Mouse (Mus musculus) MEL (cell line): ENCODE results near the gene Fam57a. TPM values are rescaled to one million over a fixed set of nuclear protein-coding genes. Genes with fewer than 3 reads are reported as not detected.

Experiments
- DNase-seq: peaks from one replicate; pipeline ENCODE4 v3.0.0; 2011; ENCODE audit warnings: low read depth, low spot score
- H3K27ac ChIP-seq: 2 replicates; pipeline ENCODE4 v1.5.1; 2012; ENCODE audit warnings: low read depth, mild to moderate bottlenecking, control low read depth, low read length, moderate library complexity; ENCODE audit not compliant: control insufficient read depth
- H3K27me3 ChIP-seq, 2 experiments: fragments of 150-350 bp in 1 of 2; sonication (generic) in 1 of 2; 2 replicates each; pipeline ENCODE4 v1.6.1; 2012; ENCODE audit warnings: low read length in 2 of 2, mild to moderate bottlenecking in 2 of 2, improper control_type of control experiment in 1 of 2, moderate library complexity in 1 of 2; ENCODE audit not compliant: insufficient read depth in 2 of 2, control insufficient read depth in 1 of 2
- H3K36me3 ChIP-seq, 2 experiments: 2 replicates each; pipeline ENCODE4 v1.6.1; 2012 to 2014; ENCODE audit warnings: low read length in 2 of 2, improper control_type of control experiment in 1 of 2, inconsistent platforms in 1 of 2, mild to moderate bottlenecking in 1 of 2; ENCODE audit not compliant: insufficient read depth in 2 of 2, control insufficient read depth in 1 of 2
- H3K4me1 ChIP-seq, 2 experiments: fragments of 150-350 bp in 1 of 2; sonication (generic) in 1 of 2; 2 replicates each; pipeline ENCODE4 v1.6.1; 2012; ENCODE audit warnings: low read length in 2 of 2, improper control_type of control experiment in 1 of 2, mild to moderate bottlenecking in 1 of 2; ENCODE audit not compliant: insufficient read depth in 2 of 2, control insufficient read depth in 1 of 2
- H3K4me3 ChIP-seq, 2 experiments: fragments of 150-350 bp in 1 of 2; sonication (generic) in 1 of 2; 2 replicates each; pipeline ENCODE4 v1.5.1; 2012; ENCODE audit warnings: low read depth in 2 of 2, low read length in 2 of 2, mild to moderate bottlenecking in 2 of 2, moderate library complexity in 2 of 2, control low read depth in 1 of 2, improper control_type of control experiment in 1 of 2; ENCODE audit not compliant: control insufficient read depth in 1 of 2, insufficient read depth in 1 of 2
- H3K79me2 ChIP-seq: 2 replicates; pipeline ENCODE4 v1.6.1; 2012; ENCODE audit warnings: mild to moderate bottlenecking, low read length, moderate library complexity; ENCODE audit not compliant: control insufficient read depth, poor library complexity, insufficient read depth
- H3K9ac ChIP-seq: 2 replicates; pipeline ENCODE4 v1.6.1; 2012; ENCODE audit warnings: low read depth, mild to moderate bottlenecking, control low read depth, low read length, moderate library complexity; ENCODE audit not compliant: control insufficient read depth, poor library complexity, severe bottlenecking
- H3K9me3 ChIP-seq: fragments of 150-350 bp; sonication (generic); replicated peaks from 2 replicates; pipeline ENCODE4 v1.6.1; 2012; ENCODE audit warnings: mild to moderate bottlenecking, low read length, improper control_type of control experiment, moderate library complexity; ENCODE audit not compliant: insufficient read depth
- CHD1 ChIP-seq: IDR thresholded peaks from 2 replicates; pipeline ENCODE4 v1.6.1; 2012; ENCODE audit warnings: low read depth, mild to moderate bottlenecking, inconsistent platforms, low read length, improper control_type of control experiment
- CHD2 ChIP-seq: IDR thresholded peaks from 2 replicates; pipeline ENCODE4 v1.6.1; 2011; ENCODE audit warnings: low read length, improper control_type of control experiment
- ELF1 ChIP-seq: IDR thresholded peaks from 2 replicates; pipeline ENCODE4 v1.6.1; 2014; ENCODE audit warnings: low read depth, mild to moderate bottlenecking, inconsistent platforms, low read length, improper control_type of control experiment, moderate library complexity
- ETS1 ChIP-seq: IDR thresholded peaks from 2 replicates; pipeline ENCODE4 v1.6.1; 2012; ENCODE audit warnings: low read depth, mild to moderate bottlenecking, inconsistent platforms, low read length, improper control_type of control experiment, moderate library complexity
- GABPA ChIP-seq: IDR thresholded peaks from 2 replicates; pipeline ENCODE4 v1.6.1; 2012; ENCODE audit warnings: low read depth, mild to moderate bottlenecking, inconsistent platforms, low read length, improper control_type of control experiment, moderate library complexity
- HCFC1 ChIP-seq: IDR thresholded peaks from 2 replicates; pipeline ENCODE4 v1.6.1; 2012; ENCODE audit warnings: low read depth, mild to moderate bottlenecking, inconsistent platforms, low read length, improper control_type of control experiment, moderate library complexity
- MAFK ChIP-seq: IDR thresholded peaks from 2 replicates; pipeline ENCODE4 v1.6.1; 2011; ENCODE audit warnings: low read depth, mild to moderate bottlenecking, low read length, improper control_type of control experiment, borderline replicate concordance
- MAZ ChIP-seq: IDR thresholded peaks from 2 replicates; pipeline ENCODE4 v1.6.1; 2012; ENCODE audit warnings: low read depth, mild to moderate bottlenecking, inconsistent platforms, low read length, improper control_type of control experiment
- POLR2AphosphoS2 ChIP-seq: IDR thresholded peaks from 2 replicates; pipeline ENCODE4 v1.6.1; 2011; ENCODE audit warnings: low read length, improper control_type of control experiment
- POLR2AphosphoS5 ChIP-seq: IDR thresholded peaks from 2 replicates; pipeline ENCODE4 v1.6.1; 2012; ENCODE audit warnings: low read depth, borderline replicate concordance, mild to moderate bottlenecking, inconsistent platforms, low read length, moderate library complexity, mixed read lengths
- RAD21 ChIP-seq: IDR thresholded peaks from 2 replicates; pipeline ENCODE4 v1.6.1; 2011; ENCODE audit warnings: mild to moderate bottlenecking, low read depth, low read length, improper control_type of control experiment
- RCOR1 ChIP-seq: IDR thresholded peaks from 2 replicates; pipeline ENCODE4 v1.6.1; 2012; ENCODE audit warnings: low read depth, mild to moderate bottlenecking, inconsistent platforms, low read length, improper control_type of control experiment
- SIN3A ChIP-seq: IDR thresholded peaks from 2 replicates; pipeline ENCODE4 v1.6.1; 2012; ENCODE audit warnings: low read length, improper control_type of control experiment, inconsistent platforms
- SMC3 ChIP-seq: IDR thresholded peaks from 2 replicates; pipeline ENCODE4 v1.6.1; 2011; ENCODE audit warnings: low read depth, low read length, improper control_type of control experiment
- TAL1 ChIP-seq: IDR thresholded peaks from 2 replicates; pipeline ENCODE4 v1.6.1; 2012; ENCODE audit warnings: mild to moderate bottlenecking, inconsistent platforms, low read length, moderate library complexity, mixed read lengths
- UBTF ChIP-seq: IDR thresholded peaks from 2 replicates; pipeline ENCODE4 v1.6.1; 2012; ENCODE audit warnings: low read depth, mild to moderate bottlenecking, inconsistent platforms, low read length, improper control_type of control experiment, moderate library complexity, borderline replicate concordance; ENCODE audit not compliant: insufficient read depth
- ZC3H11A ChIP-seq: IDR thresholded peaks from 2 replicates; pipeline ENCODE4 v1.6.1; 2012; ENCODE audit warnings: low read depth, mild to moderate bottlenecking, inconsistent platforms, low read length, improper control_type of control experiment
- polyA plus RNA-seq, 2 experiments: library from polyadenylated mRNA; stranded (reverse) in 1 of 2; unstranded in 1 of 2; fragments of >175 nt in 1 of 2; fragments of >200 nt in 1 of 2; gene quantifications; 2 replicates each; pipeline versions ENCODE4 v1.2.1 to v1.2.4; 2012; ENCODE audit warnings: low replicate concordance in 2 of 2, low read depth in 1 of 2; ENCODE audit not compliant: insufficient read length in 2 of 2, insufficient read depth in 1 of 2, missing spikeins in 1 of 2
- total RNA-seq: library from RNA; depleted of rRNA; stranded (reverse); fragments of 300-350 nt; gene quantifications from 2 replicates; pipeline ENCODE4 v1.2.3, GENCODE M21; 2012

Gene Fam57a
- total and polyA plus RNA-seq, 3 experiments: 8.5 to 8.8 TPM; not detected in 1

DNA sequence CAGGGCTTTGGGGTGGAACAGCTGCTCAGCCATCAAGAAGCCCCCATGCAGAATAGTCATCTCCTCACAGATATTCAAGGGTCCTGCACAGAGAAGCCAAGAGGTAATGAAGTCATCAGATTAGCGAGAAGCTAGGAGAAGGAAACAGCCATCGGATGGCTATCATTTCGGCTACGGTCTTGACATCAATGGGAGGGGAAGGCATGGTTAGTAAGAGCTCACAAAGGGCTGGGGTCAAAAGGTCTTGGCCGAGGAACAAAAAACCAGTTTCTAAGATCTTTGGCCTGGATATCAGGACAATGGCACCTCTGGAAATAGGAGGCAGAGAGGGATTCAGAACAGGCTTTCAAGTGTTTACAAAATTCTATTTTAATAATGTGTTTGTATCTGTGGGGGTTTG is 34.4 kb downstream of the Fam57a start:
- no peaks in the 10 kb centered on the region for H3K9me3 ChIP-seq
- no peak overlapping the region for H3K4me3 ChIP-seq
- peaks cover 0 to 20% of the 10 kb centered on the region in 2 experiments; a peak in 2 of 4 replicates for H3K36me3 ChIP-seq
- H3K27ac ChIP-seq: no peak overlapping the region
- peaks cover 9% of the 10 kb centered on the region for H3K79me2 ChIP-seq
- peaks cover 4 to 23% of the 10 kb centered on the region in 2 experiments; a peak in 3 of 4 replicates for H3K4me1 ChIP-seq
- no peak overlapping the region for H3K9ac ChIP-seq
- TF ChIP-seq ELF1 (no peak), CHD1 (no peak), POLR2AphosphoS2 (no peak), ETS1 (no peak), SMC3 (no peak), UBTF (no peak), CHD2 (no peak), RCOR1 (no peak), GABPA (no peak), ZC3H11A (no peak), HCFC1 (no peak), SIN3A (no peak), TAL1 (no peak), RAD21 (no peak), MAZ (no peak), POLR2AphosphoS5 (no peak)
- DNase-seq: no peak
- no peaks in the 10 kb centered on the region for H3K27me3 ChIP-seq

DNA sequence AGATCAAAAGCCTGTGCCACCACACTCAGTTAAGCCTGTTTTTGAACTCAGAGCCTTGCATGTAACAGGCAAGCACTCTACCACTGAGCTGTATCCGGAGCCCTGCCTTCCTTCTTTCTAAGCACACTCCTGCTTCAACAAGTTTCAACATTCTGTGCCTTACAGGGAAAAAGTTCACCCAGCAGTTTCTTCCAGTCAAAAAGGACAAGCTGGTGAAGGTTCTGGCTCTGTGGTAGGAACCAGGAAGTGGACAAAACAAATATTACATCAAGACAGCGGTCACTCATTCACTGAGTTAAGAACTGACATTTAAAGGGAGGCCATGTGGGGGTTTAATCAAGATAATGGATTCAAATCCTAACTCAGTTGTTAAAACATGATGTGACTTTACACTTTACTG is 35.5 kb downstream of the Fam57a start:
- peaks cover 0 to 18% of the 10 kb centered on the region in 2 experiments; a peak in 2 of 4 replicates for H3K36me3 ChIP-seq

More for the DNA sequence above, 35.5 kb downstream of the Fam57a start:
- no peak for TF ChIP-seq MAFK
- TF ChIP-seq, all 39 proteins: peak for 0
- H3K27ac ChIP-seq: no peak overlapping the region
- no peak overlapping the region for H3K4me3 ChIP-seq
- H3K4me1 ChIP-seq: peaks cover 4 to 23% of the 10 kb centered on the region in 2 experiments; a peak in 3 of 4 replicates
- no peak for DNase-seq
- no peak overlapping the region for H3K9ac ChIP-seq
- peaks cover 9% of the 10 kb centered on the region for H3K79me2 ChIP-seq
- H3K9me3 ChIP-seq: no peaks in the 10 kb centered on the region
- no peaks in the 10 kb centered on the region for H3K27me3 ChIP-seq
